Mouse (Mus musculus) thymus, adult 2 months (tissue): ENCODE data around the gene Miga2.
A peak's percentile ranks its signal among the peaks of the same experiment; 100 is the strongest.

ENCODE experiments used
- CTCF ChIP-seq: fragments of 200-500 bp; IDR thresholded peaks from 2 replicates; pipeline ENCODE4 v1.5.1; 2012; ENCODE audit warnings: mild to moderate bottlenecking, control low read depth, low read length, moderate library complexity, borderline replicate concordance; ENCODE audit not compliant: control insufficient read depth, poor library complexity, insufficient read depth; ENCODE audit errors: extremely low read depth
- POLR2A ChIP-seq: fragments of 200-500 bp; IDR thresholded peaks from 2 replicates; pipeline ENCODE4 v1.6.1; 2012; ENCODE audit warnings: mild to moderate bottlenecking, low read length, control low read depth, moderate library complexity; ENCODE audit not compliant: control insufficient read depth, poor library complexity, insufficient read depth; ENCODE audit errors: extremely low read depth

- peak; percentile 51; the same call in 1 of the 2 replicates for TF ChIP-seq CTCF
- TF ChIP-seq POLR2A: 0 out of 2 replicates have a peak, but pooled peaks have one; percentile 29
These were observed at the start of gene Miga2 for GRCm38 (mm10) chr2:30363773-30364650.
